Mouse (Mus musculus): ENCODE results near the gene Def6. TPM values are rescaled to one million over a fixed set of nuclear protein-coding genes. Genes with fewer than 3 reads are reported as not detected.
A peak's percentile ranks its signal among the peaks of the same experiment; 100 is the strongest.

The Def6 gene
- total RNA-seq, 2 experiments from 2014 or later = 2.6 TPM

GRCm38 (mm10) chr17:28261795-28262194, 54.2 kb downstream of the Def6 start:
- DNase-seq (ENCODE audit: low spot score in 2 of 2) = no peak
- intact Hi-C loops (cut with DNase I) = no loop called here

- intact Hi-C loops (cut with DNase I) = no loop called here
- peak; percentile 40 to 55 for DNase-seq (ENCODE audit: low spot score in 2 of 2)
These were observed 55.8 kb downstream of the Def6 start for GRCm38 (mm10) chr17:28263181-28263894.

- intact Hi-C loops (cut with DNase I) = no loop called here
- no peak for DNase-seq (ENCODE audit: low spot score in 2 of 2)
These were observed 59.7 kb downstream of the Def6 start for GRCm38 (mm10) chr17:28267251-28267650.

- no peak for DNase-seq (ENCODE audit: low spot score in 2 of 2)
- intact Hi-C loops (cut with DNase I) = no loop called here
These were observed 62.6 kb downstream of the Def6 start for GRCm38 (mm10) chr17:28270165-28270564.

- intact Hi-C loops (cut with DNase I) = no loop called here
These were observed 64.1 kb downstream of the Def6 start for GRCm38 (mm10) chr17:28271537-28272266.

GRCm38 (mm10) chr17:28272281-28272680, 64.7 kb downstream of the Def6 start:
- DNase-seq (ENCODE audit: low spot score in 2 of 2) = no peak
- intact Hi-C loops (cut with DNase I) = no loop called here

More at GRCm38 (mm10) chr17:28271537-28272266, 64.1 kb downstream of the Def6 start:
- DNase-seq (ENCODE audit: low spot score in 2 of 2) = no peak

- no peak for DNase-seq (ENCODE audit: low spot score in 2 of 2)
These were observed 65.3 kb downstream of the Def6 start for GRCm38 (mm10) chr17:28272837-28273236.

GRCm38 (mm10) chr17:28274739-28275138, 67.2 kb downstream of the Def6 start:
- intact Hi-C loops (cut with DNase I) = no loop called here
- no peak for DNase-seq (ENCODE audit: low spot score in 2 of 2)

More at GRCm38 (mm10) chr17:28272837-28273236, 65.3 kb downstream of the Def6 start:
- intact Hi-C loops (cut with DNase I) = no loop called here

GRCm38 (mm10) chr17:28277226-28277625, 69.6 kb downstream of the Def6 start:
- no peak for DNase-seq (ENCODE audit: low spot score in 2 of 2)
- intact Hi-C loops (cut with DNase I) = no loop called here

- intact Hi-C loops (cut with DNase I) = no loop called here
- DNase-seq (ENCODE audit: low spot score in 2 of 2) = no peak
These were observed 70.1 kb downstream of the Def6 start for GRCm38 (mm10) chr17:28277721-28278120.

- intact Hi-C loops (cut with DNase I) = no loop called here
- no peak for DNase-seq (ENCODE audit: low spot score in 2 of 2)
These were observed 70.6 kb downstream of the Def6 start for GRCm38 (mm10) chr17:28278156-28278555.

Other genes with a start within 250 kb of the Def6 start
- gene Tcp11, start 127.1 kb upstream of the Def6 start, total RNA-seq (2021) = under 1 TPM; 0.54 to 0.59 TPM
- 1 to 10 TPM; 1.9 to 2.4 TPM for gene Scube3, start 65.6 kb upstream of the Def6 start, total RNA-seq (2021)
- 100 to 1,000 TPM; 102 to 116 TPM for gene Zfp523, start 30.6 kb upstream of the Def6 start, total RNA-seq (2021)
- 10 to 100 TPM; 28.7 to 30.2 TPM for gene Ppard, start 24.9 kb downstream of the Def6 start, total RNA-seq (2021)
- gene Fance, start 105.7 kb downstream of the Def6 start, total RNA-seq (2021) = 10 to 100 TPM; 21.6 to 29.5 TPM
- gene Rpl10a, start 120.7 kb downstream of the Def6 start, total RNA-seq (2021) = 100 to 1,000 TPM; 289 to 354 TPM
- gene Tead3, start 143.0 kb downstream of the Def6 start, total RNA-seq (2021) = 1 to 10 TPM; 2.4 to 2.8 TPM
- gene Tulp1, start 157.4 kb downstream of the Def6 start, total RNA-seq (2021) = not detected

All from left cerebral cortex, postnatal 36 days (tissue).